Mouse (Mus musculus) neural tube, embryonic 12.5 days (tissue): ENCODE measurements at regions not wholly inside any gene's neighbourhood (a gene's known extent, or its start where the extent isn't known, plus 50 kb on each side); places are given as distances from the start of the nearest gene placed in this dataset.

Experiments
- ATAC-seq: fragments of 200-750 bp; cut with Nextera tagmentation; 2 replicates; pipeline ENCODE4 v1.8.0; 2017; ENCODE audit warnings: low read depth, mild to moderate bottlenecking, moderate TSS enrichment, moderate library complexity; ENCODE audit not compliant: low FRiP score
- H3K27ac ChIP-seq: fragments of 300-500 bp; sonication (generic); 2 replicates; pipeline ENCODE4 v1.5.1; 2016
- H3K27me3 ChIP-seq: fragments of 300-500 bp; sonication (generic); replicated peaks from 2 replicates; pipeline ENCODE4 v1.6.1; 2016; ENCODE audit warnings: mild to moderate bottlenecking
- H3K36me3 ChIP-seq: fragments of 300-500 bp; sonication (generic); 2 replicates; pipeline ENCODE4 v1.6.1; 2016; ENCODE audit warnings: mild to moderate bottlenecking
- H3K4me1 ChIP-seq: fragments of 300-500 bp; sonication (generic); 2 replicates; pipeline ENCODE4 v1.6.1; 2016
- H3K4me2 ChIP-seq: fragments of 300-500 bp; sonication (generic); replicated peaks from 2 replicates; pipeline ENCODE4 v1.6.1; 2016; ENCODE audit warnings: mild to moderate bottlenecking
- H3K4me3 ChIP-seq: fragments of 300-500 bp; sonication (generic); 2 replicates; pipeline ENCODE4 v1.5.1; 2016
- H3K9ac ChIP-seq: fragments of 300-500 bp; sonication (generic); 2 replicates; pipeline ENCODE4 v1.6.1; 2016; ENCODE audit warnings: mild to moderate bottlenecking
- H3K9me3 ChIP-seq: fragments of 300-500 bp; sonication (generic); 2 replicates; pipeline ENCODE4 v1.6.1; 2016; ENCODE audit warnings: mild to moderate bottlenecking
- WGBS: fragments of 180-500 bp; shearing (Covaris S2); methylation state at CpG from one replicate; pipeline ENCODE4 v1.1.7; 2016; 5-methylcytosine and 5-hydroxymethylcytosine counted together

DNA sequence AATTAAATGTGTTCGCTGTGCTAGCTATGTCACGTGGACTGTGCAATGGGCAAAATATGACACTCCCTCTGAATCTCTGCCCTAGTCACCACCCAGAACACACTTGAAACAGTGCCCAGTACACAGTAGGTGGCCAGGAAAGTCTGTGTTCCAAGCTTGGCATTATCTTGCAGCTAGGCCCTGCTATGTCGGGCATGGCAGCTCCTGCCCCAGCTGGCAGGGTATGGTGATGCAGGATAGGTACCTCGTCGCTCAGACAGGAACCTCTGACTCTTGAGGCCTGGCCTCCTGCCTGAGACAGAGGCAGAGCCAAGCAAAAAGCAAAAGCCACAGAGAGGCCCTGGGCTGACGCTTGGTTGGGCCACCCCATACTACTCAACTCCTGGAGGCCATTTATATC is 57.9 kb upstream of the Tnrc6c start:
- no peak overlapping the region for H3K4me3 ChIP-seq
- no peak overlapping the region for H3K27ac ChIP-seq
- 82% methylated on average over 6 of the region's 6 CpGs for WGBS
- no peak overlapping the region for H3K4me2 ChIP-seq
- peaks cover 40% of the 10 kb centered on the region for H3K27me3 ChIP-seq
- no peak for ATAC-seq
- H3K4me1 ChIP-seq = peaks cover 44% of the 10 kb centered on the region
- H3K36me3 ChIP-seq = no peaks in the 10 kb centered on the region
- no peaks in the 10 kb centered on the region for H3K9me3 ChIP-seq
- no peak overlapping the region for H3K9ac ChIP-seq

DNA sequence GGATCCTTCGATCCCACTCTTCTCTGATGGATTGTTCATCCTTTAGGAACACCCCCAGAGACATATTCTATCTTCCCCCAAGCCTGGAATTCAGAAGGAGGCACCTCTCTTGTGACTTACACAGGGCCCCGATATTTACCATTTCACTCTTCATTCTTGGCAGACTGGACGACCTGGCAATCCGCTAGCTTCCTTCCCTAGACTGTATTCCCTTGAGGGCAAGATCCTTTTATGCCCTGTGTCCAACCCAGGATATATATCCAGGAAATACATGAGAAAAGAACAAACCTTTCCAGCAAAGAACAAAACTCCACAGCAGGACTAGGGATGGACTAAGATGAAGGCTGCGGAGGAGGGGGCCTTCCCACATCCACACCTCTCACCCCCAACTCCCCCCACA is 56.3 kb upstream of the Tnrc6c start:
- WGBS = 24% methylated on average over 5 of the region's 5 CpGs
- Histone ChIP-seq H3K27me3 (peaks cover 40% of the 10 kb centered on the region), H3K9me3 (no peaks in the 10 kb centered on the region), H3K36me3 (no peaks in the 10 kb centered on the region), H3K27ac (peak overlapping the region; percentile 3; the same call in 1 of the 2 replicates), H3K4me3 (no peak overlapping the region), H3K4me1 (peaks cover 46% of the 10 kb centered on the region), H3K9ac (no peak overlapping the region), H3K4me2 (peak overlapping the region; percentile 49)
- ATAC-seq = no peak; the same call in 1 of the 2 replicates

DNA sequence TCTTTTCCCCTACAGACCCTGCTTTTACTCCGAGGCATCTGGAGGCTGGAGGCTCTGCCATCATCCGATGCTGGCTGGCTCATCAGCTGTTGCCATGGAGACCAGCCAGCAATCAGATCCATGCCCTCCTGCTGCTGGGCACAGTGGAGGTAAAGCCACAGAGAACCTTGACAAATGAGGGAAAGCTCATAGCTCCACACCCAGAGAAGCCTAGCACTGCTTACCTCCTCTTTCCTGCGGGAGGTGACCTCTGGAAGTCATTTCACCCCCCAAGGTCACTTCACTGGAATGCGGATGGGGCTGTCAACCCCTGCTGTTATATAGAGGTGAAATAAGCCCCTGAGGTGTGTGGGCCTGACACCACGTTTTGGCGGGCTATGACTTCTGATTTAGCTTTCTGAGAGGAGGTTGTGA is 55.9 kb upstream of the Tnrc6c start:
- no peaks in the 10 kb centered on the region for H3K9me3 ChIP-seq
- peak overlapping the region; percentile 49 for H3K4me2 ChIP-seq
- WGBS = 2% methylated on average over 6 of the region's 6 CpGs
- no peak overlapping the region for H3K4me3 ChIP-seq
- peak; percentile 82 for ATAC-seq
- no peaks in the 10 kb centered on the region for H3K36me3 ChIP-seq
- H3K9ac ChIP-seq = no peak overlapping the region
- peak overlapping the region; percentile 3; the same call in 1 of the 2 replicates for H3K27ac ChIP-seq
- H3K4me1 ChIP-seq = peaks cover 46% of the 10 kb centered on the region
- H3K27me3 ChIP-seq = peaks cover 40% of the 10 kb centered on the region

DNA sequence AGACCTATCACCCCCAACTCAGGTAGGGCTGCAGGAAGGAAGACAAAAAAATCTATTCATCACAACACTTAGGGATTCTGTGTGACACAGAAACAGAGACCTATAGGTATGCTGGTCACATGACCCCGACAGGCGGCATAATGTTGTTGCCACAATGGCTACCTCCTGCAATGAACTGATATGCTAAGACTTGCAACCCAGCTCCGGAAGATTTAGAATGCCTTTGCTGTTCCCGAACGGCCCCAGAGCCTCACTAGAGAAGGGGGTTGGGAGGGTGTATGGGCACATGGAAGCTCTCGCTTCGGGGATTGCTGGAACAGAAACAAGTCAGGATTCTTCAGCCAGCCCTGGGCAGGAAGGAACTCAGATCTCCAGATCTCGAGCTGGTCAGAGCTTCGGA is 55.5 kb upstream of the Tnrc6c start:
- ATAC-seq = 0 out of 2 replicates have a peak, but pooled peaks have one; percentile 4
- H3K36me3 ChIP-seq = no peaks in the 10 kb centered on the region
- no peak overlapping the region for H3K9ac ChIP-seq
- H3K27ac ChIP-seq = peak overlapping the region; percentile 3; the same call in 1 of the 2 replicates
- no peak overlapping the region for H3K4me3 ChIP-seq
- H3K4me1 ChIP-seq = peaks cover 46% of the 10 kb centered on the region
- H3K9me3 ChIP-seq = no peaks in the 10 kb centered on the region
- under 1% methylated on average over 9 of the region's 9 CpGs for WGBS
- H3K4me2 ChIP-seq = peak overlapping the region; percentile 49
- peaks cover 40% of the 10 kb centered on the region for H3K27me3 ChIP-seq

DNA sequence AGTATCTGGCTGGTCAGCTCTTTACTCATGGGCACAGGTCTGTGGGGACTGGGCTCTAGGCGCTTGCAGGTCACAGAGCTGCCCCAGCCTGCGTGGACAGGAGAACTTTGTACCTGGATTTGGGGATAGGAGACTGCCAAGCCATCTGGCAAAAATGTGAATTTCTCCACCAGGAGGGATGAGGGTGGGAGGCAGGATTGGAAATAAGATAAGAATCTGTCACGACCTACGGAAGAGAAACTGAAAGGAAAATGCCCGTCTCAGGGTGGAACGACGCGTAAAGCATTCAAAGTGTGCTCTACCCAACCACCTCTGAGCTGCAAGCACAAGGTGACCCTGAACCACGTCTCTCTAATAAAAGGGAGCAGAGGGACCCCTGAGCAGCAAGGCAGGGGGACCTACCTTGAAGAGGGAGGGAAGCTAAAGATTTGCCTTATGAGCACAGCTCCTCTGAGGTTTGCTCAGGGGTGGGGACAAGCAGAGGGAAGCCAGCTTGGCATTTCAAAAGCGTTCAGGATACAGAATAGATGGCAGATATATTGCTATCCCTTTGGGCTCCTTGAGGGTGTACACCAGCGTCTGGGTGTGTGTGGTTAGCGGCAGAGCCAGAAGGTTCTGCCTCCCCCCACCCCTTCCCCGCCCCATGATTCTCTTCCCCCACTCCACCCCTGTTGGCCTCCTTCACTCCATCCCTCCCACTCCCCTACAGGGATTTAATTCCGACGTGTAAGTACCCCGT is 54.9 kb upstream of the Tnrc6c start:
- no peak for ATAC-seq
- H3K27me3 ChIP-seq = peaks cover 40% of the 10 kb centered on the region

DNA sequence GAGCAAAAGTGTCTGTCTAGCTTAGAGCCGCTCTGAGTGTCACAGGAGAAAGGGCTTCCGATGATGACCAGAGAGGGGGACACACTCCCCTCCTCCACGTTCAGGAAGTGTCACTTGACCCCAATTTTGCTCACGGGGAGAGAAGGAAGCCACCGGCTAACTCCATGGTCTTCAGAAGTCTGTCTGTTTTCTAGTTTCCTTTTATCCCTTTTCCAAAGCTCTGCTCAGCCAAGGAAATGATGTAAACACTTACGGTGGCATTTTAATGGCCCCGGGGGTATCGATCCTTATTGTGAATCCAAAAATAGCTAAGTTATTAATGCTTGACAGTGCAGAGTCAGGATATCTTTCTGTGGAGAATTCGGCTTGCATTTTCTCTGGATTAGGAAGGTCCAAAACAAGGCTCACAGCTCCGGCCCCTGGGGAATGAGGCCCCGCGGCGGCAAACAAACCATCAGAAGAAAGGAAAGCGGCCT is 54.3 kb upstream of the Tnrc6c start:
- WGBS = 11% methylated on average over 14 of the region's 14 CpGs
- Histone ChIP-seq H3K9ac (no peak overlapping the region), H3K27ac (no peak overlapping the region), H3K4me1 (peaks cover 46% of the 10 kb centered on the region), H3K36me3 (no peaks in the 10 kb centered on the region), H3K4me2 (peak overlapping the region; percentile 49), H3K27me3 (peaks cover 39% of the 10 kb centered on the region), H3K4me3 (no peak overlapping the region), H3K9me3 (no peaks in the 10 kb centered on the region)
- ATAC-seq = no peak

More for the DNA sequence above, 54.9 kb upstream of the Tnrc6c start:
- H3K9ac ChIP-seq = no peak overlapping the region
- H3K4me1 ChIP-seq = peaks cover 46% of the 10 kb centered on the region
- no peak overlapping the region for H3K27ac ChIP-seq
- no peaks in the 10 kb centered on the region for H3K9me3 ChIP-seq
- peak overlapping the region; percentile 1; the same call in 1 of the 2 replicates for H3K4me3 ChIP-seq
- H3K4me2 ChIP-seq = peak overlapping the region; percentile 49
- WGBS = 7% methylated on average over 16 of the region's 16 CpGs
- no peaks in the 10 kb centered on the region for H3K36me3 ChIP-seq

DNA sequence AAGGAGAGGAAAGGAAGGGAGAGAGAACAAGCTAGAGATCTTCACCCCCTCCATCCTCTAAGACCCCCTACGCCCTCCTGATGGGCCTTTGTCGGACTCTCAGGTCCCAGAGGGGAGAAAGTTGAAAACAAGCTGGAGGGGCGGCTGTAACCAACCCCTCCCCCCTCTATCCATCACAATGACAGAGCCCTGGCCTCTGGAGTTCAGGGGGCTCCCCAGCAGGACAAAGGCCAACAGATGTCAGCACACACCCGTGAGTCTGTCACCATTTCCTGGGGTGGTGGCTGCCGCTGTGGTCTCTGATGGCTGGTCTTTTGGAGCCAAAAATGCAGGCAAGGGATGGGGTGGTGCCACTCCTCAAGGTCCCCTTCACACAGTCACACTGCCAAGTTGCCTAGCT is 52.9 kb upstream of the Tnrc6c start:
- no peak overlapping the region for H3K27ac ChIP-seq
- 4% methylated on average over 5 of the region's 5 CpGs for WGBS
- ATAC-seq = no peak
- no peak overlapping the region for H3K9ac ChIP-seq
- no peaks in the 10 kb centered on the region for H3K36me3 ChIP-seq
- H3K4me2 ChIP-seq = no peak overlapping the region
- H3K9me3 ChIP-seq = no peaks in the 10 kb centered on the region
- peaks cover 26% of the 10 kb centered on the region for H3K27me3 ChIP-seq
- peaks cover 53% of the 10 kb centered on the region for H3K4me1 ChIP-seq
- H3K4me3 ChIP-seq = no peak overlapping the region

DNA sequence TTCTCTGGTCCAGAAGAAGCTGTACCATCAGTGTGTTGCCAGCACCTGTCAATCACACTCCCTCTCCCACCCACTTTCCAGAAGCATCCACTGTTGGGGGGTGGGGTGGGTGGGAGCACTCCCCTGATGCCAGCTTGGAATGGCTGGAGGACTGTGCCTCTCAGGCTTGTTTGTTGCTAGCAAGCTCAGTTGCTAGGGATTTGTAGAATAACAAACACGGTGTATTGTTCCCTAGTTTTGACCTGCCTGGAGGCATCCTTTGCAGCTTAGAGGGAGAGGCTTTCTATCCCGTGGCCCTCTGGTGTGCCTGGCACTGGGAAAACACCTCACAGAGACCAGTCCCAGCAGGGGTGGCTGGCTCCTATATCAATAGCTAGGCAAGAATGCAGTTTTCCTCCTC is 50.1 kb upstream of the Tnrc6c start:
- H3K4me1 ChIP-seq = peaks cover 51% of the 10 kb centered on the region
- H3K27ac ChIP-seq = no peak overlapping the region
- no peak overlapping the region for H3K4me3 ChIP-seq
- no peak overlapping the region for H3K9ac ChIP-seq
- H3K9me3 ChIP-seq = no peaks in the 10 kb centered on the region
- no peaks in the 10 kb centered on the region for H3K36me3 ChIP-seq
- no peak for ATAC-seq
- H3K27me3 ChIP-seq = peaks cover 12% of the 10 kb centered on the region
- no peak overlapping the region for H3K4me2 ChIP-seq
- WGBS = 29% methylated on average over 2 of the region's 2 CpGs
